ENCODE assay signal across 13 mouse cellular contexts in genomic region chr4:33702028-33702666, GRCm38 (mm10).
A peak's percentile ranks its signal among the peaks of the same experiment; 100 is the strongest.
DNase-seq lines count a peak whose midpoint lies in the region; ATAC-seq and TF ChIP-seq lines count a peak whose summit lies in the region.
"Had no signal": no experiment of that assay in that cellular context is flagged by ENCODE, and none has a peak within 500 bp of the region (broad histone marks: within the 10 kb centered on the region; RNA-seq: fewer than 3 reads in every experiment).

No protein-coding gene starts in this region.

- 70% methylated on average over 7 of the region's 7 CpGs for WGBS in kidney, adult 2 months
- 77% methylated on average over 7 of the region's 7 CpGs for WGBS in kidney, embryonic 16.5 days
- 69% methylated on average over 7 of the region's 7 CpGs for WGBS in heart, adult 2 months

- intact Hi-C loops in heart, adult 2 months (cut with DNase I): no loop called here

- H3K27me3 ChIP-seq in kidney, adult 2 months (replicated peaks; ENCODE audit: control insufficient read depth, insufficient read depth, low read length): no peaks in the 10 kb centered on the region
- H3K27me3 ChIP-seq in kidney, embryonic 16.5 days (ENCODE audit: insufficient read depth, low read length): no peaks in the 10 kb centered on the region
- H3K27me3 ChIP-seq in heart, adult 2 months (ENCODE audit: control insufficient read depth, insufficient read depth, low read length): no peaks in the 10 kb centered on the region

- no peaks in the 10 kb centered on the region for H3K79me2 ChIP-seq in heart, adult 2 months (replicated peaks; ENCODE audit: control insufficient read depth, insufficient read depth, low read length)

- H3K4me1 ChIP-seq in kidney, adult 2 months (ENCODE audit: control insufficient read depth, insufficient read depth, low read length): no peaks in the 10 kb centered on the region
- no peaks in the 10 kb centered on the region for H3K4me1 ChIP-seq in kidney, embryonic 16.5 days (ENCODE audit: insufficient read depth, low read length)
- no peaks in the 10 kb centered on the region for H3K4me1 ChIP-seq in heart, adult 2 months (ENCODE audit: control insufficient read depth, insufficient read depth, low read length)

- H3K27ac ChIP-seq in kidney, adult 2 months (ENCODE audit: insufficient read depth, low read depth, low read length): no peak overlapping the region
- H3K27ac ChIP-seq in kidney, embryonic 16.5 days (ENCODE audit: low read length): no peak overlapping the region
- no peak overlapping the region for H3K27ac ChIP-seq in heart, adult 2 months

- H3K9me3 ChIP-seq in kidney, embryonic 16.5 days (ENCODE audit: low read length): peaks cover 11% of the 10 kb centered on the region; the same call in 1 of the 2 replicates

- no peak overlapping the region for H3K4me3 ChIP-seq in kidney, adult 2 months (ENCODE audit: insufficient read depth, low read depth, low read length)
- H3K4me3 ChIP-seq in kidney, embryonic 16.5 days (ENCODE audit: low read length): no peak overlapping the region
- no peak overlapping the region for H3K4me3 ChIP-seq in heart, adult 2 months

- no peak for ATAC-seq in kidney, embryonic 16.5 days (ENCODE audit: low FRiP score, low TSS enrichment)
- peak; percentile 80 for ATAC-seq in cerebellum, adult (ENCODE audit: insufficient number of reproducible peaks, low FRiP score, low TSS enrichment)
- no peak for ATAC-seq in erythroblast, adult 5-6 weeks (replicated peaks; ENCODE audit: low FRiP score, poor library complexity, severe bottlenecking)
- ATAC-seq: inflammation-experienced regulatory T-cells, adult 6 months had no signal

- no peaks in the 10 kb centered on the region for H3K36me3 ChIP-seq in kidney, adult 2 months (ENCODE audit: control insufficient read depth, insufficient read depth, low read length)
- H3K36me3 ChIP-seq in kidney, embryonic 16.5 days (ENCODE audit: insufficient read depth, low read length): no peaks in the 10 kb centered on the region
- no peaks in the 10 kb centered on the region for H3K36me3 ChIP-seq in heart, adult 2 months (ENCODE audit: control insufficient read depth, insufficient read depth, low read length)

- TF ChIP-seq EP300 in heart, adult 2 months (IDR thresholded peaks at IDR 0.05; ENCODE audit: insufficient read depth, low read depth, low read length): no peak

- TF ChIP-seq CTCF in kidney, adult 2 months (conservative IDR thresholded peaks at IDR 0.05; ENCODE audit: insufficient read depth, insufficient read length, low read depth, low read length): no peak
- no peak for TF ChIP-seq CTCF in heart, adult 2 months (IDR thresholded peaks at IDR 0.05)

- no peak for TF ChIP-seq POLR2A in kidney, adult 2 months (IDR thresholded peaks at IDR 0.05; ENCODE audit: low read depth, low read length)
- TF ChIP-seq POLR2A in heart, adult 2 months (IDR thresholded peaks at IDR 0.05; ENCODE audit: insufficient read depth, low read depth, low read length): no peak

- no peak overlapping the region for H3K4me2 ChIP-seq in kidney, embryonic 16.5 days (replicated peaks; ENCODE audit: low read depth, low read length)

- no peak overlapping the region for H3K9ac ChIP-seq in kidney, embryonic 16.5 days (replicated peaks; ENCODE audit: low read length)
- no peak overlapping the region for H3K9ac ChIP-seq in heart, adult 2 months (ENCODE audit: low read depth, low read length)

- peak; percentile 15 for DNase-seq in adrenal gland, adult 2 months
- DNase-seq in adrenal gland, postnatal 4 days (ENCODE audit: low spot score in 2 of 2): no peak
- DNase-seq in kidney, adult 2 months: peak; percentile 16
- DNase-seq in cerebellum, postnatal 36 days: peak; percentile 39 to 40
- no peak for DNase-seq in heart, adult 2 months
- DNase-seq: heart, postnatal 14 days; lung, adult 2 months; right cerebral cortex, postnatal 14 days; thymus, adult 18-20 months had no signal

Comparison
In these comparisons a context has a peak if more than half of its experiments do, and no peak if none do; other contexts are left out.
1. DNase-seq: peak in adrenal gland, adult 2 months (single experiment), kidney, adult 2 months (single experiment) and cerebellum, postnatal 36 days (2 of 2); none in adrenal gland, postnatal 4 days (0 of 2) and heart, adult 2 months (0 of 2).